Mouse (Mus musculus): ENCODE measurements around the gene Mad1l1. TPM values are rescaled to one million over a fixed set of nuclear protein-coding genes. Genes with fewer than 3 reads are reported as not detected.
A peak's percentile ranks its signal among the peaks of the same experiment; 100 is the strongest.

The Mad1l1 gene
- polyA plus RNA-seq, 1 experiment from 2014 or later = 44.2 TPM

DNA sequence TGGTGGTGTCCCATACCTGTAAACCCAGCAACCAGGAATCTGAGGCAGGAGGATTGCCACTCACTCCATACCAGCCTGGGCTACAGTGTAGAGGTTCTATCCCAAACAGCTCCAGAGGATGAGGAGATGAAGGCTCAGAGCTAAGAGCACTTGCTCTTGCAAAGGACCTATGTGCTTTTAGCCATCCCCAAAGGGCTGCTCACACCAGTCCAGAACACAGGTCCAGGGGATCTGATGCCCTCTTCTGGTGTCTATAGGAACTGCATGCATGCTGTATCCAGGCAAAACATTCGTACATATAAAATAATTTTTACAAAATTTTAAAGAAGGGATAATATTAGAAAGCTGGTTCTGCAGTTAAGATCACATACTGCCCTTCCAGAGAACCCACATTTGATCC, 15.3 kb upstream of the Mad1l1 start:
- 0 out of 2 replicates have a peak, but pooled peaks cover 3% of the 10 kb centered on the region for H3K9me3 ChIP-seq (ENCODE audit: control insufficient read depth, low read length)
- no peak overlapping the region for H3K9ac ChIP-seq (ENCODE audit: low read length)
- DNase-seq (ENCODE audit: low spot score, missing footprints) (peak; percentile 91), ATAC-seq (ENCODE audit: low FRiP score) (no peak)
- WGBS = 83% methylated on average over 1 of the region's 1 CpGs
- no peak overlapping the region for H3K4me2 ChIP-seq
- H3K4me1 ChIP-seq (ENCODE audit: control insufficient read depth, insufficient read depth, low read length) = no peaks in the 10 kb centered on the region; the same call in 1 of the 2 replicates
- no peak overlapping the region for H3K4me3 ChIP-seq (ENCODE audit: low read depth, low read length)
- H3K27ac ChIP-seq (ENCODE audit: low read depth, low read length) = no peak overlapping the region
- H3K36me3 ChIP-seq (ENCODE audit: control insufficient read depth, insufficient read depth, low read length) = peaks cover 14% of the 10 kb centered on the region; the same call in 1 of the 2 replicates
- no peaks in the 10 kb centered on the region for H3K27me3 ChIP-seq (ENCODE audit: control insufficient read depth, insufficient read depth, low read length)

DNA sequence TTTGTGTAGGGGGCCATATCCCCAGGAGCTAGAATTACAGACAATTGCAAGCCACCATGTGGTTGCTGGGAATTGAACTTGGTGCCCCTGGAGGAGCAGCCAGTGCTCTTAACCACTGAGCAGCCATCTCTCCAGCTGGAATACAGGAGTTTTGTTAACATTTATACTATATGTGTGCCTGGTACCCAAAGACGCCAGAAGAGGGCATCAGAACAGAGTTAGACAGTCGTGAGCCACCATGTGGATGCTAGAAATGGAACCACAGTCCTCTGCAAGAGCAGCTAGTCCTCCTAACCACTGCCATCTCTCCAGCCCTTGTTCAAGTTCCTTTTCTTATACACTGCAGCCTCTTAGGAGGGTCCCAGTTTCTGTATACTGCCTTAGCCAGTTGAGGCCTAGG, 12.3 kb upstream of the Mad1l1 start:
- H3K27me3 ChIP-seq (ENCODE audit: control insufficient read depth, insufficient read depth, low read length) = no peaks in the 10 kb centered on the region

DNA sequence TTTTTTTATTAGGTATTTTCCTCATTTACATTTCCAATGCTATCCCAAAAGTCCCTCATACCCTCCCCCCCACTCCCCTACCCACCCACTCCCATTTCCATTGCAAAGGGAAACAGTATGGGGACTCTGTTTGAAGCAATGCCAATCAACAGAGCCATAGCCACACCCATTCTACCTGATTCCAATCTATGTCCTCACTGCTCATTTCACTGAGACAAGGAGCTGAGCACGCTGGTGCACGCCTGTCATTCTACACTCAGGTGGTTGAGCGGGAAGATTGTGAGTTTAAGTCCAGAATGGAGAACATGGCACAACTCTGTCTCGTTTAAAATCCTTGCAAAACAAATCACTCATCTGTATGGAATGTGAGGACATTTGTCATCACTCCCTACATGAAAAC, 11.2 kb upstream of the Mad1l1 start:
- Histone ChIP-seq H3K4me1 (ENCODE audit: control insufficient read depth, insufficient read depth, low read length) (peaks cover 7% of the 10 kb centered on the region), H3K9ac (ENCODE audit: low read length) (no peak overlapping the region), H3K9me3 (ENCODE audit: control insufficient read depth, low read length) (no peaks in the 10 kb centered on the region), H3K27me3 (ENCODE audit: control insufficient read depth, insufficient read depth, low read length) (no peaks in the 10 kb centered on the region), H3K27ac (ENCODE audit: low read depth, low read length) (no peak overlapping the region), H3K36me3 (ENCODE audit: control insufficient read depth, insufficient read depth, low read length) (peaks cover 2% of the 10 kb centered on the region; the same call in 1 of the 2 replicates), H3K4me2 (peak overlapping the region; percentile 89; the same call in 1 of the 2 replicates), H3K4me3 (ENCODE audit: low read depth, low read length) (peak overlapping the region; percentile 76; the same call in 1 of the 2 replicates)
- no peak for ATAC-seq (ENCODE audit: low FRiP score)
- 66% methylated on average over 4 of the region's 4 CpGs for WGBS
- DNase-seq (ENCODE audit: low spot score, missing footprints) = peak; percentile 77

More for the DNA sequence above, 12.3 kb upstream of the Mad1l1 start:
- Histone ChIP-seq H3K4me2 (no peak overlapping the region), H3K4me1 (ENCODE audit: control insufficient read depth, insufficient read depth, low read length) (peaks cover 7% of the 10 kb centered on the region), H3K36me3 (ENCODE audit: control insufficient read depth, insufficient read depth, low read length) (peaks cover 3% of the 10 kb centered on the region; the same call in 1 of the 2 replicates), H3K9me3 (ENCODE audit: control insufficient read depth, low read length) (0 out of 2 replicates have a peak, but pooled peaks cover under 1% of the 10 kb centered on the region), H3K9ac (ENCODE audit: low read length) (no peak overlapping the region), H3K4me3 (ENCODE audit: low read depth, low read length) (no peak overlapping the region), H3K27ac (ENCODE audit: low read depth, low read length) (no peak overlapping the region)
- WGBS = 34% methylated on average over 2 of the region's 2 CpGs
- ATAC-seq (ENCODE audit: low FRiP score) (no peak), DNase-seq (ENCODE audit: low spot score, missing footprints) (peak; percentile 83)

DNA sequence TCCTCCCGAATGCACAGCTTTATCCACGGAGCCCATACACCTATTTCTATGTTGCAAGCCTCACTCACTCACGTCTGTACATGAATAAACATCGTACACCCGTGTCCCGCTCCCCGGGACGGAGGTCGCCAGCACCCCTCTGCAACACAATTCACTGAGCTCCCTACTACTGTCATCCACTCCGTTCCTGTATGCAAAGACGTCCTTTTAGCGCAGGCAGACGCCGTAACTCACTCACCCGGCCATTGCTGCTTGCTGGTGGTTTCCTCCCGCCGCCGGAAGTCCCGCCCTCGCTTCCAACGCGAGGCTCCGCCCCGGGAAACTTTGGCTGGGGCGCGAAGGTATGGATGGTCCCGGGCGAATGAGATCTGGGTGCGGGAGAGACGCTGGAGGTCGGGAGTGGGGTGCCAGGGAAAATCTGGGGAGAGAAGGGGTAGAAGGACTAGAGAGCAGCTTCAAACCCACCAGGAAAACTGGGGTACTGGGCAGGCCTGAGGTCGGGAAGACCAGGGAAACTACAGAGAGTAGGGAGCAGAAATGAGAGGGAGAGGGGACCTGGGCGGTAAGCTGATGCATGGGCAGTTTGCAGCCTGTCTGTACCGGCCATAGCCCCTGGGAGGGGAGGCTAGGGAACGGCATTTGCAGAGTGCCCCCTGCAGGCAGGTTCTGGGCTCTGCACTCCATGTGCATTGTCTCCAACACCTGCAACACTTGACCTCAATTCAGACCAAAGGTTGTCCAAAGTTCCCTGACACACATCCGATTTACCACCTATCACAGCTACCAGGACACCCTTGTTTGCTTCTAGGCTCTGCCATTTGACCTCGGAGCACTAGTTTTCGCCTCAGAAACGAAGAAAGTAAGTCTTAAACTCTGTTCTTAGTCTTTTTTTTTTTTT, 10.5 kb upstream of the Mad1l1 start, which contains the start of gene Mrm2:
Mrm2 (minus strand) TSS at position 284 of the 898 bp plus-strand sequence.
- H3K9ac ChIP-seq (ENCODE audit: low read length) = peak within 1 kb of the TSS; percentile 91
- WGBS = 1% methylated on average over 39 of the region's 39 CpGs
- peak within 1 kb of the TSS; percentile 89 for H3K4me2 ChIP-seq
- H3K4me1 ChIP-seq (ENCODE audit: control insufficient read depth, insufficient read depth, low read length) = peaks cover 7% of the 10 kb centered on the region
- peaks cover 2% of the 10 kb centered on the region; the same call in 1 of the 2 replicates for H3K36me3 ChIP-seq (ENCODE audit: control insufficient read depth, insufficient read depth, low read length)
- H3K4me3 ChIP-seq (ENCODE audit: low read depth, low read length) = peak within 1 kb of the TSS; percentile 76
- H3K27ac ChIP-seq (ENCODE audit: low read depth, low read length) = peak within 1 kb of the TSS; percentile 64
- peak; percentile 82 for ATAC-seq (ENCODE audit: low FRiP score)
- H3K27me3 ChIP-seq (ENCODE audit: control insufficient read depth, insufficient read depth, low read length) = no peaks in the 10 kb centered on the region
- DNase-seq (ENCODE audit: low spot score, missing footprints) = peak; percentile 98
- H3K9me3 ChIP-seq (ENCODE audit: control insufficient read depth, low read length) = no peaks in the 10 kb centered on the region

DNA sequence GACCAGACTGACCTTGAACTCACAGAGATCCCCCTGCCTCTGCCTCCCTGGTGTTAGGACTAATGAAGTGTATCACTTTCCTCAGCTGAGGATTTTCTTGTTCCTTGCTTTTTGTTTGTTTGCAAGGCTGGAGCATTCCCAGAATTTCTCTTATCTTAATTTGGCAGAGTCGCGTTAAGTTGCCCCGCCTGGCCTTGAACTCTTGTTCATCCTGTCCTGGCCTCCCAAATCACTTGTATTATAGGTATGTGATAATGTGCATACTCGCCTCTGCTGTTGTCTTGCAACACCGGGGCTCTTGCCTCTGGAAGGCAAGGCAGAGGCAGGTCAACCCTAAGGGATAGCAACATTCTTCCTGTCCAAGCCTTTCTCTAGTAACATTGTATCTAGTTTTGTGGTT, 2.7 kb upstream of the Mad1l1 start:
- DNase-seq (ENCODE audit: low spot score, missing footprints) (peak; percentile 69), ATAC-seq (ENCODE audit: low FRiP score) (no peak)
- WGBS = 93% methylated on average over 5 of the region's 5 CpGs
- Histone ChIP-seq H3K27ac (ENCODE audit: low read depth, low read length) (no peak overlapping the region), H3K9me3 (ENCODE audit: control insufficient read depth, low read length) (no peaks in the 10 kb centered on the region), H3K4me3 (ENCODE audit: low read depth, low read length) (no peak overlapping the region), H3K4me2 (no peak overlapping the region), H3K4me1 (ENCODE audit: control insufficient read depth, insufficient read depth, low read length) (peaks cover 5% of the 10 kb centered on the region), H3K27me3 (ENCODE audit: control insufficient read depth, insufficient read depth, low read length) (no peaks in the 10 kb centered on the region), H3K36me3 (ENCODE audit: control insufficient read depth, insufficient read depth, low read length) (peaks cover 2% of the 10 kb centered on the region; the same call in 1 of the 2 replicates), H3K9ac (ENCODE audit: low read length) (no peak overlapping the region)

DNA sequence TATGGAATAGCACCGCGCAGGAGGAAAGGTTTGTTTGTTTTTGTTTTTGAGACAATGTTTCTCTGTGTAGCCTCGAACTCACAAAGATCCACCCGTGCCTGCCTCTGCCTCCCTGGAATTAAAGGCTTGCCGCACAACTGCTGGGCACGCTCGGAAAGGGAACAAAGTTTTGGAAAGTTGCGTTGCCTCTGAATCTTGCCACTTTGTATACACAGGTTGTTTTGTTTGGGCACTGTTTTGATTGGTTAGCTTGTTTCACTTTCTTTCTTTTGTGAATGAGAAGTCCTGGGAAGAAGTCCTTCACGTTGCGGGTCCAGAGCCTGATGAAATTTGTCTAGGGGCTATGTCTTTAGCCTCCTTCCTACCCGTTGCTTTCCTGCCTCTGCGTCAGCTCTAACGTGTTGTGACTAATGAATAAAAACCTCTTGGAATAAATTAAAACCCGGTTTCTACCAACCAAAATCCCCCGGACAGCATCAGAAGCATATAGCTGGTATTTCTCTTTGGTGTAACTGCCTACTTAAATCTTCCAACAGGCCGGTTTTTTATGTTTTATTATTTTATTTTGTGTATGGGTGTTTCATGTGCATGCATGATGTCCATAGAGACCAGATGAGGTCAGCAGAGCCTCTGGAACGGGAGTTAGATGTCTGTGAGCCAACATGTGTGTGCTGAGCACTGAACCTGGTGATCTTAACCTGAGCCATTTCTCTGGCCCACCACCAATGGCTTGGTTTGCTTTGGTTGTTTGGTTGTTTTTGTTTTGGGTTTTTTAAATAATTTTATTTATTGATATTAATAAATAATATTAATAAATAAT, 614 bp upstream of the Mad1l1 start:
- 3% methylated on average over 17 of the region's 17 CpGs for WGBS
- no peak for DNase-seq (ENCODE audit: low spot score, missing footprints)

DNA sequence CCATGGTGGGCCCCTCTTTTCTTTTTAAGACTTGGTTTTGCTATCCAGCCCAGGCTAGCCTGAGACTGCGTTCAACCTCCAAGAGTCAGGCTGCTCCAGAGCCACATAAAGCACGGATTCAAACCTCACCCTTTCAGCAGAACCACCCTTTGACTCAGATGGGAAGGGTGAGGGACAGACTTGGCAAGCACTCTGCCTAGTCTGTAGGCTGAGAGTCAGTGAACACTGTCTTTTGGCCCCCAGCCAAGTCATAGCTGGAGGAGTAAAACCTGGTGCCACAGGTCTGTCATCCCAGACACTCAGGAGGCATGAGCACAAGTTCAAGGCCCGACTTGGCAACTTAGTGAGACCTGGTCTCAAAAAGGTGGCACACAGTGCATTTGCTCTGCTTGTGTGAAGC, 4.6 kb downstream of the Mad1l1 start:
- DNase-seq (ENCODE audit: low spot score, missing footprints) = peak; percentile 51
- H3K4me2 ChIP-seq = no peak overlapping the region
- no peak for ATAC-seq (ENCODE audit: low FRiP score)
- H3K36me3 ChIP-seq (ENCODE audit: control insufficient read depth, insufficient read depth, low read length) = peaks cover 5% of the 10 kb centered on the region; the same call in 1 of the 2 replicates
- H3K4me3 ChIP-seq (ENCODE audit: low read depth, low read length) = no peak overlapping the region
- H3K4me1 ChIP-seq (ENCODE audit: control insufficient read depth, insufficient read depth, low read length) = peaks cover 5% of the 10 kb centered on the region
- 86% methylated on average over 3 of the region's 3 CpGs for WGBS
- no peak overlapping the region for H3K9ac ChIP-seq (ENCODE audit: low read length)
- H3K27ac ChIP-seq (ENCODE audit: low read depth, low read length) = no peak overlapping the region
- H3K27me3 ChIP-seq (ENCODE audit: control insufficient read depth, insufficient read depth, low read length) = no peaks in the 10 kb centered on the region
- no peaks in the 10 kb centered on the region for H3K9me3 ChIP-seq (ENCODE audit: control insufficient read depth, low read length)

More for the DNA sequence above, 614 bp upstream of the Mad1l1 start:
- peak overlapping the region; percentile 52; the same call in 1 of the 2 replicates for H3K27ac ChIP-seq (ENCODE audit: low read depth, low read length)
- H3K4me1 ChIP-seq (ENCODE audit: control insufficient read depth, insufficient read depth, low read length) = peaks cover 5% of the 10 kb centered on the region
- H3K4me3 ChIP-seq (ENCODE audit: low read depth, low read length) = peak overlapping the region; percentile 65
- H3K4me2 ChIP-seq = peak overlapping the region; percentile 45
- ATAC-seq (ENCODE audit: low FRiP score) = peak; percentile 42; the same call in 1 of the 2 replicates
- H3K36me3 ChIP-seq (ENCODE audit: control insufficient read depth, insufficient read depth, low read length) = no peaks in the 10 kb centered on the region
- H3K27me3 ChIP-seq (ENCODE audit: control insufficient read depth, insufficient read depth, low read length) = no peaks in the 10 kb centered on the region
- no peaks in the 10 kb centered on the region for H3K9me3 ChIP-seq (ENCODE audit: control insufficient read depth, low read length)
- peak overlapping the region; percentile 89 for H3K9ac ChIP-seq (ENCODE audit: low read length)

DNA sequence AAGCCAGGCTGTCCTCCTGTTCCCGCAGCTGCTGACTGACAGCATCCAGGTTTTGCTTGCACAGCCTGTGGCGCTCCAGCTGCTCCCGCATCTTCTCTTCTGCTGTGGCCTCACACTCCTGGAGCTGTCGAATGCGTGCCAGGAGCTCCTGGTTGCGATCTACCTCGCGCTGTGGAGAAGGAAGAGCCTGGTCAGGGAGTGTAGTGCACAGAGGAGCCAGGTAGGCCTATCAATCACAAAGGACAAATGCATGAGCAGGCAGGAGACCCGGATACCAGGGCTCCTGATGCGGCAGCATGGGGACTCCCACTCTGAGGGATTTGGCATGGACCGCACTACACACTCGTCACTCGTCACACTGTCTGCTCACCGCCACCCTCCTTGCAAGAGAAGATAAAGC, 13.8 kb downstream of the Mad1l1 start:
- whole genome bisulfite sequencing = 92% methylated on average over 14 of the region's 14 CpGs
- Histone ChIP-seq H3K9me3 (ENCODE audit: control insufficient read depth, low read length) (no peaks in the 10 kb centered on the region), H3K36me3 (ENCODE audit: control insufficient read depth, insufficient read depth, low read length) (peaks cover 23% of the 10 kb centered on the region), H3K4me3 (ENCODE audit: low read depth, low read length) (no peak overlapping the region), H3K4me2 (no peak overlapping the region), H3K27me3 (ENCODE audit: control insufficient read depth, insufficient read depth, low read length) (no peaks in the 10 kb centered on the region), H3K9ac (ENCODE audit: low read length) (no peak overlapping the region), H3K27ac (ENCODE audit: low read depth, low read length) (no peak overlapping the region), H3K4me1 (ENCODE audit: control insufficient read depth, insufficient read depth, low read length) (no peaks in the 10 kb centered on the region)
- ATAC-seq (ENCODE audit: low FRiP score) = no peak
- DNase-seq (ENCODE audit: low spot score, missing footprints) = peak; percentile 10
